Mouse (Mus musculus) hindlimb bud, embryonic 11.5 days (tissue): ENCODE data around the gene Adcy3.

Experiments
- DNase-seq: peaks from one replicate; pipeline ENCODE4 v3.0.0-alpha.2; 2012; ENCODE audit warnings: low read depth, low spot score; ENCODE audit errors: extremely low spot score

The Adcy3 gene

DNA sequence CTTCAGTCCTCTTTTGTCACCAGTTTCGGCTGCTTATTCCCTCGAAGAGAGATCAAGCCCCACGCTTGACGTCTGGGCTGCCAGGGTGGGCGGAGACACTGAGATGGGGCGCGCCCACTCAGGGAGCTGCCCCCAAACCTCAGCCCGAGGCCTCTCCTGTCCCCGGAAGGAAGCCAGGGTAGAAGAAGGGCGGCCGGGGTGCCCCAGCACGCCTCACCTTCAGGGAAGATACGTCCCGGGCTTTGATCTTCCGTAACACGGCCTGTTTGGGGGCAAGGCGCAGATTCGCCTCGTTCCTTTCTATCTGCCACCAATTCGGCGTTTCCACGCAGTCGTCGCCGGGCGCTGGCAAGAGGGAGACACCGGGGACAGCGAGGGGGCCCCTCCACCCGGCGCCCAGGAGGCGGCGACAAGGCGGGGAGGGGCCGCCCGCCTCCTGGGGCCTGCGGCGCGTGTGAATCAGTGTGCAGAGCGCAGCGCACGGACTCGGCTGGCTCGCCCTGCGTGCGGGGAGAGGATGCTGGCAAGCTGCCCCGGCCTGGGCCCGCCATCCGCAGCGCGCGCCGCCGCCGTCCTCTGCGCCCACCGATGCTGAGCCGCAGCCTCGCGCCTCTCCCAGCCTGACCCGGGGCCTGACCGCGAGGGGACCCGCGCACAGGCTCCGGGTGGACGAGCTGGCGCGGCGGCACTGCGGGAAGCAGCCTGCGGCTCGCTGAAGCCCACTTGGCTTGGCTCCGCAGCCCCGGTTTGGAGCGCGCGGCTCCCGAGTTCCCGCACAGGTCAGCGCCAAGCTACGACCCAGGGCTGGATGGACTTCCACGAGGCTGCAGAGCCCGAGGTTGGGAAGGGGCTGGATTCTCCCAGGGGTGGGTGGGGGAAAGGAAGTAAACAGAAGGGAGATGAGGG lies at the start of gene Adcy3:
TSS of gene Adcy3 (plus strand) at position 163 of the 906 bp plus-strand sequence.
- no peak for DNase-seq

DNA sequence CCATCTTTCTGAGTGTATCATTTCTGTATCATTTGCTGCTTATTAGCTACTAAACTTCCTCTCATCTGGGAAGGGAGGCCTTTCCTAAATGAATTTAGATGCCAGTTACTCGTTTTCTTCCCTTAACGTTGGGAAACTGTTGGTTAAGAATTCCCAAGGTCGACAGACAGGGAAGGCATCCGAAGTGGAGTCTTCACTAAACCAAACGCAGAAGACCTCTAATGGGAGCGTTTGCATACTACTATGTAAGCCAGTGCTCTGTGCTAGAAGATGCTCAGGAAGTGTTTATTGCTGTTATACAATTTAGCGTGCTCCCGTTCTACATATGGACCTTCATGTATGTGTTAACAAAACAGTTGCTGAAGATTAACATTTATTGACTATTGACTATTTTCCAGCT lies 49.5 kb upstream of the Adcy3 start:
- DNase-seq, result no peak

DNA sequence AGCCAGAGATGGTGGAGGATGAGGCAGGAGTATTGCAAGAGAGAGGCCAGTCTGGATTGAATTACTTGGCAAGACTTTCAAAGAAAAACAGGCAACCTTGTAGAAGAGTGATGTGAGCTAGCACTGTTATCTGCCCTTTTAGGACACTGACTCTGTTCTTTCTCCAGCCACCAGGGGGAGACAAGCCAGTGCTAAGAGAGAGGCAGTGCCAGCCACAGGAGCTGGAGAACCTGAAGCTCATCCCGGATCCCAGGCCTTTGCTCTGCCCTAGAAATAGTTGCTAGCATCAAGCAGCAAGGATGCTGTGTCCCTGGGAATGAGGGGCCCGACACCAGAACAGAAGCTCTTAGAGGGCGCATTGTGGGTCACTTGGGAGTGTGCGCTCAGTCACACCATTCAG lies 25.5 kb upstream of the Adcy3 start:
- DNase-seq, result peak; percentile 30

DNA sequence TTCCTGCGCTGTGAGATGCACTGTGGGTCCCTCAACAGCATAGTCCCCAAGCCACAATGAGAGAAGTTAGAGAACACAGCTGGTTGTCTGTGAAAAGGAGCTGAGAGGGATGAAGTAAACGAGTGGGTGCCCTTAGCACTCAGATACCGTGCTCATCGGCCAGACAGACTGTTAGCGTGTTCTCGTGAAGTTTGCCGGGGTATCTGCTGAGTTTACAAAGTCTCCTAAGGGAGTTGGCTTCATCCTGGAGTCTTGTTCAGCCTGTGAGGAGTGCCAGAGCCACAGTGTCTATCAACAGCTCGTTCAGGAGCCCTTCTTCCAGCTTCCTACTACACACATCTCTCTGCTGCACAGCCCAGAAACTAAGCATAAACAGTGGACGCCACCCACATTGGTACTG lies 16.8 kb upstream of the Adcy3 start:
- no peak for DNase-seq

DNA sequence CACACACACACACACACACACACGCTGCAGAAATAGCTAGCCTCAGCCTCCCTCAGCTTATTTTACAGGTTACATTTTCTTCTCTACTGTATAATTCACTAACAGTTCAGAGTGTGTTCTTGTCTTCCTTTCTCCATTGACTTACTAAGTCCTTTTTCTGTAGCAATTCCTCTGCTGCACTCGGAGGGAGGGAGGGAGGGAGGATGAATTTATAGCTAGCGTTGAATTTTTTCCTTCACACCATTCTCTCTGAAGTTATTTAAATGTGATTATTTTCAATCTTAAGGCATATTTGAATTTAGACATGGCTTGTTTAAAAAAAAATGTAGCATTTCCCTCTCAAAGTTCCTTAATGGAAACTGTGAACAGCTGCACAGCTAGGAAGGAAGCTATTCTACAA lies 15.8 kb upstream of the Adcy3 start:
- no peak for DNase-seq

DNA sequence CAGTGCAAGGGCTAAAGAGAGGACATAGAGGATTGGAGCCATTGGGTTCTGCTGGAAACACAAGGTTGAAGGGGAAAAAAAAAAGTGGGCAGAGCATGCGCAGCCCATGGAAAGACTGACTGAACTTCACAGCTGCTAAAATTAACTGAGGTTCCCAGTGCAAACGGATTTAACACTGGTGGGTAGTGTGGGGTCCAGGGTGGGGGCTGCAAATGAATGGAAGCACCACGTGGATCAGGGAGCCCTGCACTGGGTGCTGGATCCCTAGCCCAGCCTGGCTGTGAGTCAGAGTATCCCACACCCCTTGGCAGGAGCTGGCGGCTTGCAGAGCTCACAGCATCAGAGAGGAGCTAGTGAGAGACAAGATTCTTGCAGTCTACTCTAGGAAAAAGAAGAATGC lies 15.3 kb upstream of the Adcy3 start:
- no peak for DNase-seq

DNA sequence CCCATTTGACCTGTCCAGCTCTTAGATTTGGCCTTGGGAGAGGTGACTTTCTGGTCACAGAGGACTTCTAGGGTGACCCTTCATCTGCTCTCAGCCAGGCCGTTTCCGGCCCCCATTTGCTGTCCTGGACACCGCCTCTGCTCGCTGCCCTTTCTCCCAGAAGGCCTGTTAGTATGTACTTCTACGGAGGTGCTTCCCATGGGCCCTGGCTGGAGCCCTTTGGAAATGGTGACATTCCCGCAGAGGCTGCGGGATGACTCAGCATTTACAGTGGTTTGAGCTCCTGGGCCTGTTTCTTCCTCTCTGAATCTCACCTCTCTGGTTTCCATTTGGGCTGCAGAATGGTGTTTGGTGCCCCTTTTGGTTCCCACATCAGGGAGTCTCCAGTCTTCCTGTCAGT lies 5.6 kb upstream of the Adcy3 start:
- DNase-seq, result no peak

DNA sequence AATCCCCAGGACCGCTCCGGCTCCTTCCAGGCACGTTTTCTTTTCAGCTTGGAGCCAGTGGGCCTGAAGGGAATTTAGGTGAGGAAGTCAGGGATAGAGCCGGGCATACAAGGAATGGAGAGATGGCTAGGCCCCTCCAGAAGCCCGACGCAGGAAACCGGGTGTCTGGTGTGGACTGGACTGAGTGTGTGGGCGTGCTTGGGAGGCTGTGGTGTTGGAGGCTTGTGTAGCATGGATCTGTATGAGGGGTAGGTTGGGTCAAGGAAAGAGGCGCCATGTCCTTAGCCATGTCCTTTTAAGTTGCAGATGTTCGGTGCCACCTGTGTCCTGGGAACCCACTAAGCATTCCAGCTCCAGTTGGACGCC lies 927 bp downstream of the Adcy3 start:
- DNase-seq, result no peak

DNA sequence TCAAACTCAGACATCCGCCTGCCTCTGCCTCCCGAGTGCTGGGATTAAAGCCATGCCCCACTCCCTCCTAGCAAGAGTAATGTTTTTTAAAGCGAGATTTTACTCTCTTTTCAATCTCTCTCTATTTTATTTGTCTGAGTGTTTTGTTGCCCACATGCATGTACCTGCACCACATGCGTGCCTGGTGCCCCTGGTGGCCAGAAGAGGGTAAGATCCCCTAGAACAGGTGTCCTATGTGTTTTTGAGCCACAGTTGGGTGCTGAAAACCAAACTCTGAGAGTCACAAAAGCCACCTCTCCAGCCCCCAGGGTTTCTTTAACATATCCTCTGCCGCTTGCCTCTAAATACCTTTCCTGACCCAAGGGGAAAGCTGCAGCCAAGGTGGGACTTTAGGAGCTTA lies 10.3 kb downstream of the Adcy3 start:
- no peak for DNase-seq

DNA sequence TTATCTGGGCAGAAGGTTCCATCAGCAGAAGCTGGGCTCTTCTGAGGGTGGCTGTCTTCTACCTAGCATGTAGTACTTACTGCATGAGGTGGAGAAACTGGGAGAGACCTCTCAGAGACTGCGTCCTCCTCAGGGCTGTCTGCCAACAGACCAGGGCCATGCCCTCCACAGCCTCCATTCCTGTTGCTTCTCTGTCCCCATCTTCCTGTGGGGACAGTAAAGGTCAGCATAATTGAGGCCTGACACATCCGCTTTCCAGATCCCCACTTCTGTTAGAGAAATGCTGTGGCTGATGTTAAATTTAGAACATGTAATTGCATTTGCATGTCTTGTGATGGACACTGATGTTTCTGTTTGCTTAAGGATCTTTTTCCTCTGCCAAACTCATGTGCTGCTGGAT lies 18.0 kb downstream of the Adcy3 start:
- no peak for DNase-seq

DNA sequence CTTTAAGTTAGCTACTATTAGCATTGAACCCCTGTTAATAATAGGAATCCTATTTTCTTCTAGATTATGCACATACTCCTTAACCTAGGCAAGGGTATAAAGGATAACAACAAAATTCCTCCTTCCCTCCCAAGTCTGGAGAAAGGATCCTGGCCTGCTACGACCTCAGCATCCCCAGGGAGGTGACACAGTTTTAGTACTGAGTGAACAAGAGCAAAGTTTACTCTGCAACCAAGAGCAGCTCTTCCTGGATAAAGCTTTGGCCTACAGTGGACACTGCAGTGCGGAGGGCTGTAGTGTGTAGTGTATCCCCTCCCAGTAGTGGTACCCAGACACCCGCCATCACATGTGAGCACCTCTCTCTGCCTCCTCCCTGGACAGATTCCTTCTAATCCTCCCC lies 19.1 kb downstream of the Adcy3 start:
- DNase-seq, result no peak

DNA sequence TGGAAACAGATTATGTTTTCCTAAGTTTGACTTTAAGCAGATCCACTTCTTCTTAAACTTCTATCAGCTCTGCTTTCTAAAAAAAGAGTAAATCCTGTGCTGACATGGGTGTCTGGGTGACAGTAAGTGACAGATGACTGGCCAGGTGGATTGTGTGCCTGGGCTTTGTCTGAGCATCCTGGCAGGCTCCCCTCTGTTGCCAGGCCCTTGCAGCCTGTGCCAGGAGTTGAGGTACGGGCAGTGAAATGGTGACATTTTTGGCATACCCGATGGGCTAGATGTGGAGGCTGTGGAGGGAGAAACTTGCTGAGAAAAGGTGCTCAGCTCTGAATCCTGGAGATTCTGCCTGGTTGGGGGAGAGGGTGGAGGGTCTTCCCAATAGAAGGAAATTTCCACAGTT lies 24.6 kb downstream of the Adcy3 start:
- DNase-seq, result no peak

DNA sequence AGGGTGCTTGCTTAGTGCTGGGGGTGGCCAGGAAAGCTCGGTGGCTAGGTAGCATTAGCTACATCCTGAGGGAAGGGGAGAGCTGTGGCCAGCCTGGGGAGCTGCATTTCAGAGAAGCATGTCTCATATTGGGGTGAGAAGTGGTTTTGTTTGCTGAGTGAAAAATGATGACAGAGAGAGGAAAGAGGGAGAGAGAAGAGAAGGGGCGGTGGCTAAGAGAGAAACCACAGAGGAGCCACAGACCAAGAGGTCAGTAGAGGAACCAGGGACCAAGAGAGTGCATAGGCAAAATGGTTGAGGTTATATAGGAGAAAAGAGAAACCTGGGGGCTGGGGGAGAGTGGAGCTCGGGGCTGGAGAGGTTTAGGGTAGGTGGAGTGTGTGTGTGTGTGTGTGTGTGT lies 25.3 kb downstream of the Adcy3 start:
- DNase-seq, result no peak

DNA sequence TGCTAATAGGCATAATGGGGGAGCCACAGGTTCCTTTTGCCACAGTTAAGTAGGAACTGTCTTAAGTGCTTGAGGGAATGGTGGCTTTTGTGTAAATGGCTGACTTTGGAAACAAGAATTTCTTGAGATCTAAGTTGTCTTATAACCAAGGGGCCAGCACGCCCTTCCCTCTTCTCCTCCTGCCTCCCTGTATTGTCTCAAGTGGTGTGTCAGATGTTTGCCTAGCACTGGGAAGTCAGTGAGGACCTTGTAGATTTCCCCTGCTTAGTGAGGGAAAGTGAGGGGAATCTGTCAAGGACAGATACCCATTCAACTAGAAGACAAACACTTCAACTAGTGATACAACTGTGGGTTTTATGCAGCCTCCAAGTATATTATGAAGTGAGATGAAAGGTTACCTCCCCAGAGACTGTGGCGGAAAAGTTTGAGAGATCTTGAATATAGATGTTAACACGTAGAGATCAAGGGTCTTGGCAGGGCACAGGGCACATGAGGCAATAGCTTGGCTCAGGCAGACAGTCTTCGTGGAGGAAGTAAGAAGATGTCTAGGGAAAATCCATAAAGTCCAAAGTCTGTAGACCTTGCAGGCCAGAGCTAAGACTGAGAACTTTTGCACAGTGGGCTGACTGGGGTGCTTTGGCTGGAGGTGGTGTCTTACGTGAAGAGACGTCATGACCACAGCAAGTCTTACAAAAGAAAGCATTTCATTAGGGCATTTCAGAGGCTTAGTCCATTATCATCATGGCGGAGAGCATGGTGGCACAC lies 26.1 kb downstream of the Adcy3 start:
- no peak for DNase-seq

DNA sequence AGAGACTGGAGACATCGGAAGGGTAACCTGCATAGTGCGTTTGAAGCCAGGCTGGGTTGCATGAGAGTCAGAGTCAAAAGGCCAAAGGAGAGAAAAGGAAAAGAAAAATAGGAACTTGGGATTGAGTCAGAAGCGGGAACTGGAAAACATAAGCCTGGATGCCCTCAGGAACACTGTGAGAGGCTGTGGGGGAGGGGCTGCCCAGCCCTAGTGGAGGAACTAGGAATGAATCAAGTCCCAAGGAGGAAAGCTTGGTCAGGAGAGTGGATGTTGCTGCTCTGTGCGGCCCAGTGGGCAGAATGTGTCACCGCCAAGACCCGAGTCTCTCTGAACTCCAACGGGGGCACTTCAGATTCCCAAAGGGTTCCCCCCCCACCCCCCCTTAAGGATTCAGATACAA lies 27.4 kb downstream of the Adcy3 start:
- no peak for DNase-seq

DNA sequence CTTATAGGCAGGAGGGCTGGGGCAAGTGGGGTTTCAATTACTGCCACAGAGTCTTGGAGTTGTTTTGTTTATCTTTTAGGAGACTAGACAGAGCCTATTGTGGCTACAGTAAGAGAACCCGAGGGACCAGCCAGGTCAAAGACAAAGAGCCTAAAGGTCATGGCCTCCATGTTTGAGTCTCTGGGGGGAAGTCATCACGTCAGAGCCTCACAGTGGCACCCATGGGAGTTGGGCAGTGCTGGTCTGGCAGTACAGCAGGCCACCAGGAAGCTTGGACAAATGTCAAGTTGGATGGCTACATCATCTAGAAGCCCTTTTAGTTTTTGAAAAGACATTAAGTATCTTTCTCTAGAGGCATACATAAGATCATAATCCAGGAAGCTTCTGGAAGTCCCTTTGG lies 30.0 kb downstream of the Adcy3 start:
- no peak for DNase-seq

DNA sequence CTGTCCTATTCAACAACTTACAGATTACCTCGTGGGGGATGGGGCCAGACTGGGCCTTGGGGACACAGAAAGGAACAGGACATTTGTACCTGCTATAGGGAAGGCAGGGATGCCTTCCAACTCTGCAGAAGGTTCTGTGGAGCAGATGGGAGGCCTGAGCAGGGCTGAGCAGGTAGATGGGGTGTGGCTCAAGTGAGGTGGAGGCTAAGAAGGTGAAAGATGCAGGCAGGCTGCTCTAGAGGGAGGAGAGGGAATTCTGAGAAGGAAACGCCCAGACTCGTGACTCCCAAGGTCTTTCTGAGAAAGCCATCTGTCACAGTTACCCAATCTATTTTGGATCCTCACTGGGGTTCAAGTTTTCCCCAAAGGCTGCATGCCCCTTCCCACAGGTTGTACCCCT lies 34.1 kb downstream of the Adcy3 start:
- no peak for DNase-seq

DNA sequence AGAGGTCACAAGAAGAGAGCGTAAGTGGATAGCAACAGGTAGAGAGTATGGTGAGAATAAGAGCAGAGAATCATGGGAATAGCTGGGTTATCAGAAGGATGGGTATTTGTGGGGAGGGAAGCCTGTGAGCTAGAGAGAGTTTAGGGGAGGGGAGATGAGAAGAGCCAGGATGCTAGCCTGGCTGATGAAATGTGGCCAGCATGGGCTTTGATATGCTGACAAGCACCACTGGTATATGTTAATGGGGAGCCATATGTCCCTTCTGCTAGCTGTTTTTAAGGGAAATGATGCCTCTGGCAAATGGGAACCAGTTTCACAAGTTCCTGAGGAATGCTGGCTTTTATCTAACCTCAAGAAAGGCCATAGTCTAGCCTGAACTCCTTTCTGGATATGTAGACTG lies 36.2 kb downstream of the Adcy3 start:
- DNase-seq, result no peak

DNA sequence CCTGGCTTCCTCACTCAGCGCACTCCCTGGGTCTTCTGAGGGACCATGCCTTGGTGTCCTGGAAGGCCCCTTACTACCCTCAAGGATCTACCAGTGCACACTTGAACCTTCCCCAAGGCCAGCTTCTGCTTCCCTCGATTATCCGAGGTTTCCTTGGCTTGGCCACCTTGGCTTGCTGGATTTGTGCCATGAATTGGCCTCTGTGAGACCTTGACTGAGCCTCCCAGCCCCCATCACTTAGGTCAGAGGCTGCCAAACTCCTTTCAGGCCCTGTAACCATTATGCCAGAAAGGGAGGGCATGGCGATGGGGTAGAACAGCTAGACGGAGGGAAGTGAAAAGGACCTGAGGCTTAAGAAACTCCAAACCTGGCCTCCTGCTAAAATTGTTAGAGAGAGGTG lies 36.7 kb downstream of the Adcy3 start:
- no peak for DNase-seq

DNA sequence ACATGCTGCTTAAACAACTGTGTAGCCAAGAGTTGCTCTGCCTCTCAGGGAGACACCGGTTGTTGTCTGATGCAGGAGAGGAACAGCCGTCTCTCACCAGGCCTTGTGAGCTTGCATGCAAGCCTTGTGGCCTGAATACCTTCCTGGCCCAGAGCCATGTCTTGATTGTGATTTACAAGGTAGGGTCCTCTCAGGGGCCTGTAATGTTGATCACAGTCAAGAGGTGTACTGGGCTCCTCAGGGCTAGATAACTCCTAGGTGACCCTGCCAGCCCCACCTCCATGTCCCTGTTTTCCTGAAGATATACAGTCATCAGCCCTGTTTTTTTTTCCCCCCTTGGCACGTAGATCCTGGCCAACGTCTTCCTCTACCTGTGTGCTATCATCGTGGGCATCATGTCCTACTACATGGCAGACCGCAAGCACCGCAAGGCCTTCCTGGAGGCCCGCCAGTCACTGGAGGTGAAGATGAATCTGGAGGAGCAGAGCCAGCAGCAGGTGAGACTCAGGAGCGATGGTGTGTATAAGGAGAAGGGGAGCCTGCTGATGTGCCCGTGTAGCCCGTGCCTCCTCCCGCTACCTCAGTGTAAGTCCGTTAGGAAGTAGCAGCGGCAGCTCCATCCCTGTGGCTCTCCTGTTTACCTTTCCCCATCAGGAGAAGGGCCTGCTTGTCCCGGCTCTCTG lies 40.3 kb downstream of the Adcy3 start:
- DNase-seq, result no peak

DNA sequence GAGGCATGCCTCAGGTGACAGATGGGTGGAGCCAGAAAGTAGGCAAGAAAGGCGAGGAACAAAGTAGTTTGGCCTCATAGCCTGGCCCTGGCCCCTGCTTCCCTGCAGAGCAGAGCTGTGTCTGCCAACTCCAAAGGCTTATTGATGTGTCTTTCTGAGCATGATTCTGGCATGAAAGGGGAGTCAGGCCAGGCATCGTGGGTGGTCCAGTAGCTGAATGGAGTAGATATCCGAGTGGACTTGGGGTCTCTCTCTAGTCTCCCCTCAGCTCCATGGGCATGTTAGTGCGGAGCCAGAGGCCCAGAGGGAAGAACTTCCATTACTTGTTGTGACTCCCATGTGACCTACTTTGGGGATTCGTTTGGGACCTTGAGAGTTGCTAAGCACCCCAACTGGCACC lies 45.9 kb downstream of the Adcy3 start:
- no peak for DNase-seq

DNA sequence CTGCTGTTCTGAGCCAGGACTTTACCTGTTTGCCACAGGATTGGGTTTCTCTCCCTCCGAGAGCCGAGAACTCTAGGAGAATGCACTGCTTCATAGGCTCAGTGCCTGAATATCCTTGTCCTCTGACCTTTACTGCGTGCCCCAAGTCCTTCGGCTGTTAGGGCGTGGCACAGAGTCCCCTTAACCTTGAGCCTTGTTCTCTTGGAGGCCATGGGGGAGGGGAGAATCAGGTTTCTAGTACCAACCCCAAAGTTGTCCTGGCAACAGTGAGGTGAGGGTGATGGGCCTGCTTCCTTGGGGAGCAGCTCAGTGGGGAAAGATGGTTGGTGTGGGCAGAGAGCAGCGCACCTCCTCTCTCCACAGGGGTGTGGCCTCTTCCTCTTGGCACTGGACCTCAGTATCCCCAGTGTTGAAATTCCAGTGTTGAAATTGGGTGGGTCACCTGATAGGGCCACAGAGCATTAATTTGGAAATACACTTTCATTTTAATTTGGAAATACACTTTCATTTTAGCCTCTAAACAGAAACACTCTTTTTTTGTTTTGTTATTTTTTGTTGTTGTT lies 46.8 kb downstream of the Adcy3 start:
- DNase-seq, result no peak
